Mouse (Mus musculus): ENCODE results near the gene Ropn1l.

Gene Ropn1l

GRCm38 (mm10) chr15:31447121-31447520 lies 6.4 kb downstream of the Ropn1l start:
- DNase-seq (ENCODE audit: low spot score), result no peak

GRCm38 (mm10) chr15:31442698-31443097 lies 10.8 kb downstream of the Ropn1l start:
- DNase-seq (ENCODE audit: low spot score), result no peak

- no peak for DNase-seq (ENCODE audit: low spot score)
Observed at GRCm38 (mm10) chr15:31441996-31442395, 11.5 kb downstream of the Ropn1l start.

- DNase-seq (ENCODE audit: low spot score), result no peak
Observed at GRCm38 (mm10) chr15:31436811-31437210, 16.7 kb downstream of the Ropn1l start.

GRCm38 (mm10) chr15:31436083-31436482 lies 17.5 kb downstream of the Ropn1l start:
- no peak for DNase-seq (ENCODE audit: low spot score)

GRCm38 (mm10) chr15:31433768-31434167 lies 19.8 kb downstream of the Ropn1l start:
- DNase-seq (ENCODE audit: low spot score), result no peak

GRCm38 (mm10) chr15:31431847-31432246 lies 21.7 kb downstream of the Ropn1l start:
- no peak for DNase-seq (ENCODE audit: low spot score)

- no peak for DNase-seq (ENCODE audit: low spot score)
Observed at GRCm38 (mm10) chr15:31430014-31430413, 23.5 kb downstream of the Ropn1l start.

GRCm38 (mm10) chr15:31429429-31429828 lies 24.1 kb downstream of the Ropn1l start:
- no peak for DNase-seq (ENCODE audit: low spot score)

- no peak for DNase-seq (ENCODE audit: low spot score)
Observed at GRCm38 (mm10) chr15:31428571-31428970, 25.0 kb downstream of the Ropn1l start.

GRCm38 (mm10) chr15:31427390-31427789 lies 26.1 kb downstream of the Ropn1l start:
- DNase-seq (ENCODE audit: low spot score), result no peak

GRCm38 (mm10) chr15:31426066-31426706 lies 27.4 kb downstream of the Ropn1l start:
- DNase-seq (ENCODE audit: low spot score), result no peak

GRCm38 (mm10) chr15:31422649-31423369 lies 30.7 kb downstream of the Ropn1l start:
- DNase-seq (ENCODE audit: low spot score), result no peak

GRCm38 (mm10) chr15:31419037-31419436 lies 34.5 kb downstream of the Ropn1l start:
- no peak for DNase-seq (ENCODE audit: low spot score)

- no peak for DNase-seq (ENCODE audit: low spot score)
Observed at GRCm38 (mm10) chr15:31418686-31419024, 34.9 kb downstream of the Ropn1l start.

- no peak for DNase-seq (ENCODE audit: low spot score)
Observed at GRCm38 (mm10) chr15:31417796-31418685, 35.5 kb downstream of the Ropn1l start.

- no peak for DNase-seq (ENCODE audit: low spot score)
Observed at GRCm38 (mm10) chr15:31417409-31417795, 36.1 kb downstream of the Ropn1l start.

- DNase-seq (ENCODE audit: low spot score), result no peak
Observed at GRCm38 (mm10) chr15:31415181-31415580, 38.4 kb downstream of the Ropn1l start.

GRCm38 (mm10) chr15:31414179-31414898 lies 39.2 kb downstream of the Ropn1l start:
- DNase-seq (ENCODE audit: low spot score), result no peak

GRCm38 (mm10) chr15:31413662-31414061 lies 39.9 kb downstream of the Ropn1l start:
- no peak for DNase-seq (ENCODE audit: low spot score)

GRCm38 (mm10) chr15:31412933-31413332 lies 40.6 kb downstream of the Ropn1l start:
- no peak for DNase-seq (ENCODE audit: low spot score)

GRCm38 (mm10) chr15:31412436-31412835 lies 41.1 kb downstream of the Ropn1l start:
- DNase-seq (ENCODE audit: low spot score), result no peak
